Mouse (Mus musculus): ENCODE results near the gene Cdk20.
"Not testable (repeated sequence)": the region's sequence is repeated elsewhere in the genome, so short reads cannot be mapped to it uniquely, and the experiment has no call there.

Gene Cdk20

DNA sequence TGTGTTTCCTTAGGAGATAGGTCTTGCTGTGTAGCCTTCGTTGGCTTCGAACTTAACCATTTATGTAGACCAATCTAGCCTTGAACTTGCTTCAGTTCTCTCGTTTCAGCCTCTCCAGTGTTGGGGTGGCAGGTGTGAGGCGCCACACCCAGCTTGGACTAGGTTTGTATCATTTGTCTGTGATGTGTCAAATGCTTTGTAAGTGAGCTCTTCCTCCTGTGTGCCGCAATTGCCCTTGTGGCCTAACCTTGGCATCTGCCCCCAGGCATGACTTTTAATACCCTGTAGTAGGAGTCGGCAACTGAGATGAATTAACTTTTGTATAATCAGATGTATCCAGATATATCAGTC, 9.5 kb upstream of the Cdk20 start:
- DNase-seq (ENCODE audit: low read depth, low spot score): no peak

DNA sequence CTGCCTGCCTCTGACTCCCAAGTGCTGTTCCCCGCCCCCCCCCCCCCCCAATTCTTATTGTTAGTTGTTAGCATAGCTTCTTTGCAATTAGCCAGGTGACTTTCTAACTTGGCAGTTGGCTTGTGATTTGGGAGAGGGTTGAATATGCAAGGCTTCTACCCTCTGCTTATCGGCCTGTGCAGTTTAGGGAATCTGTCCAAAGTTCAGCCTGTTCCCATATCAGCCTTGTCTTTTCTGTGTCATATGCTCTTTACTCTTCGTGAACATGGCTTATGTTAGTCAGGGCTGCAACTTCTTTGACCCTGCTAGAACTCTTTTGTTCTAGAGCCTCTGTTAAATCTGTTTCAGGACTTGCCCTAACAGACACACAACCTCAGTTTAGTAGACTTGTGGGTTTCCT, 7.8 kb upstream of the Cdk20 start:
- no peak for DNase-seq (ENCODE audit: low read depth, low spot score)

DNA sequence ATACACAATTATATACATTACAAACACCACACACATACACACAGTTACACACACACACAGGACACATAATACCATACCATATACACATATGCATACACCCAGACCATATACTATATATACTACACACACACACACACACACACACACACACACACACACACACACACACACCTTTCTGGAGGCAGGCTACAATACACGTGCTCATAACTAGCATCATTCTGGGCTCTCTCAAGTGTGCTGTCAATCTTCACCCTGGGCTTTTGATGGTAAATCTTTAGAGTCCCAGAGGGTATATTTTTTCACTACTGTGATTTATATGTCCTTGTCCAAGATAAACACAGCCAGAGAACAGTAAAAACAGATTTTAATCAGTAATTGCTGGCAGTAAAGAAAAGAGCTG, 6.8 kb upstream of the Cdk20 start:
- DNase-seq (ENCODE audit: low read depth, low spot score): no peak

DNA sequence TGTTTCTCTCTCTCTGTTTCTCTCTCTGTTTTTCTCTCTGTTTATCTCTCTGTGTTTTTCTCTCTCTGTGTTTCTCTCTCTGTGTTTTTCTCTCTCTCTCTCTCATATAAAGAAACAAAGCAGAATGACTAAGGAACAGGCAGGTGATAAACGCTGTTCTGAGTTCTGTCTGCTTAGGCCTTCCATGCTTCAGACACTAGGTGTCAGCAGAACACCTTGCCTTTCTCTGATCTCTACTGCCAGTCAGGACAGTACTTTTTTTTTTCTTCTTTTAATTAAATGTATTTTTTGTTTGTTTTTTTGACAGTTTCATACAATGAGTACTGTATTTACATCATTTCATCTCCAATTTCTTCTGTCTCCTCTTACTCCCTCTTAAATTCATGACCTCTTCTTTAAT, 2.8 kb upstream of the Cdk20 start:
- DNase-seq (ENCODE audit: low read depth, low spot score): no peak

DNA sequence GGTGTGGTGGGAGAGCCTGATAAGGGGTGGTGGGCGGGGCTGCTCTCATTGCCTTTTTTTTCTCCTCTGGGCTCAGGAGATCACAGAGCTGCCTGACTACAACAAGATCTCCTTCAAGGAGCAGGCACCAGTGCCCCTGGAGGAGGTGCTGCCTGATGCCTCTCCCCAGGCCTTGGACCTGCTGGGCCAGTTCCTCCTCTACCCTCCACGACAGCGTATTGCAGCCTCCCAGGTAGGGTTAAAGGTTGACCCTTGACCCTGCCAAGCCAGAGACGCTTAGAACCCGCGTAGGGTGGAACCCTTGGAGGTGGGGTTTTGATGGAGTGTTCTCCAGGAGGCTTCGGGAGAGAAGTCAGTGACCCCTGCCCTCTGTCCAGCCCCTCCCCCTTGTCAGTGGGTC, 5.7 kb downstream of the Cdk20 start:
- DNase-seq (ENCODE audit: low read depth, low spot score): no peak

DNA sequence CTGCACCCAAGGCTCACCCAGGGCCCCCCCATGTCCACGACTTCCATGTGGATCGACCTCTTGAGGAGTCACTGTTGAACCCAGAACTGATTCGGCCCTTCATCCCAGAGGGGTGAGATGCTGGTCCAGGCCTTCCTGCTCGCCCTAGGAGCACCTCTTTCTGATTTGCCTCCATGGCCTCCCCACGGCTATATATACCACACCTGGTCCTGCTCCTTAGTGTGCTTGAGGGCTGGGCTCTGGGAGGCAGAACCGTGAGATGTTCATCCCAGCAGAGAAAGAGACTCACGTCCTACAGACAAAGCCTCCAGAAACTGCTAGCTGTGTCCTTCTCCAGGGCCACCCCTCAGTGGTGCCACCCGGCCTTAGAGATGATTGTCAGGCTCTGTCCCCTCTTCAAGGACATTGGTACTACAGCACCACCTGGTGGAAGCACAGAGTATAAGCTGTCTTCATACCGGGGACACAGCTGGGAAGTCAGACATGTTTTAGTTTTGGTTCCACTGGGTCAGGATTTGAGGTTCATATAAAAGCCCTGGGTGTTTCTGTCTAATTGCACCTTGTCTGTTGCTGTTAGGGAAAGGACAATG, 6.8 kb downstream of the Cdk20 start:
- peak; percentile 50 for DNase-seq (ENCODE audit: low read depth, low spot score)

DNA sequence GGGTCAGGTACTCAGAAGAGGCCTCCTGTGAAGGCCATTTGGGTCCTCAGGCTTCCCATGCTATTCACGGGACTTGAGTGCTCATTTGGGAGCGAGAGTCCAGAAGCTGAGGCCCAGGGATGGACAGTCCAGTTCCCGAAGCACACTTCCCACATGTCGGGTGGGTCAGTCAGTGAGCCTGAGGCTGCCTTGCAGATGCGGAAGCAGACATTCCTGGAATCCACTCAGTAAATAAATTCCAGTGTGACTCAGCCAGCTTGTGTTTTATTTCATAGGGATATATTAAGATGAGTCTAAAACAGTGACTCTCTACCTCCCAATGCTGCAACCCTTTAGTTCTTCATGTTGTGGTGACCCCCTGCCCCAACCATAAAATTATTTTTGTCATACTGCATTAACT, 7.4 kb downstream of the Cdk20 start:
- no peak for DNase-seq (ENCODE audit: low read depth, low spot score)

DNA sequence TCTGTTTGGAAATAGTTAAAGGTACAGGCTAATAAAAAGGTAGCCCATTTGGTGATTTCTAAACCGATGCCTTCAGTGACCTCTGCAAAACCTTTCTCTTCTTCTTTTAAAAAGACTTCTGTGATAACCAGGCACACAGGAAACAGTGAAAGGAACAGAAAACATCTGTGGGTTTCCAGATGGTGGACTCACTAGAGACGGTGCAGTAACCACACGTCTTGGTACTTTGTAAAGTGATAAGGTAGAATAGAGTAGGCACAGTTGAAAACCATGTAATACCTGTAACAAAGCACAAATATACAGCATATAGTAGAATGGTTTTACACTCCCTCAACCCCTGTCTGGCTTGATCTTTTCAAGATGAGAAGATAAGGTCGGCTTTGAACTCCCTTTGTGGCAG, 8.5 kb downstream of the Cdk20 start:
- DNase-seq (ENCODE audit: low read depth, low spot score): no peak

DNA sequence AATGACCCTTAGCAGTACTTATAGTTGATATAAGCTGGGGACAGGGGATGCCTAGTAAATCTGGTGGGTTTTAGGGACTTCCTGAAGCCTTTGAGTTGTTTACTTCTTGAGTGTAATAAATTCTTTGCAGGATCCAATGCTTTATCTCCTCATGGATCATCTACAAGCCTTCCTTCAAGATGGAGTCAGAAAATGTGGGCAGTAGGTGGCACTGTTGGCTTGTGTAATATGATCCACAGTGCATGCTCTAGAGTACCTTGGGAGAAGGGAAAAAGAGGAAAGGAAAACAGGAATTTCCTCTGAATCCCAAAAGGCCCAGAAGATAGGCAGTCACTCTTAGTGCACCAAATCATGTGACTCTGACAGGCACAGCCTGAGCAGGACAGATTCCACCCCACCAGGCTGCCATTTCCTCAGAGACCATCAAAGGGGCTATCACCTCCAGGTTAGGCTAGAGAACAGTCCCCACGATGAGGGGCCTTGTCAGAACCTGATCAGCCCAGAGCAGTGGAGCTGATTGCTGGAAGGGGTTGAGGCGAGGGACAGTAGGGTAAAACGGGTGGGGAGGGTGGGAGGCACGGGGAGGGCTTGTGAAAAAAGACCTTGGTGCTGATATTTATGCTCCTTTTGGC, 11.3 kb downstream of the Cdk20 start:
- DNase-seq (ENCODE audit: low read depth, low spot score): no peak

DNA sequence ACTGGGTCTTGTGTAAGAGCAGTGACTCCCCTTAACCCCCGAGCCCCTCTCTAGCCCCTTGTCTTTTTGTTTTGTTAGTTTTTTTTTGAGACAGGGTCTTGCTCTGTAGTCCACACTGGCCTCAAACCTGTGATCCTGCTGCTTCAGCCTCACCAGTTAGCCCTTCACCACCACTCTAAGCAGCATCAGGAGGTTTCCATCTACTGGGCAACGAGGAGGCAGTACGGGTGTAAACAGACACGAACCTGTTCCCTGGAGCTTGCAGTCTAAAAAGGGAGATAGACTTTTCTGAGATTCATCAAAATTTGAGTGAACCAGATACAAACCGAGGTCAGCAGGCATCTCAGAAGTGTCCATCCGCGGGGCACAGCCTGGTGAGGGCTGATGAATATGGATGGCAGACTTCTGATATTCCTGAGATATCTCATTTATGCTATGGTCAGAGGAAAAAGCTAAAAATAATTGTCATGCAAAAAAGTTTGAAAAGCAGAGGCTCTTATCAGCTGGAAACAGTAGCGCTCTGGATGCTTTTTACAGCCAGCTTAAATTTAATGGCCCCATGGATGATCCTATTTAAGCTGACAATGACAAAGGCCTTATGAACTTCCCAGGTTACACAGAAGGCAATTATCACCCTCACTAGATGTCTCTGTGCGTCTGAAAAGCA, 13.3 kb downstream of the Cdk20 start:
- no peak for DNase-seq (ENCODE audit: low read depth, low spot score)

DNA sequence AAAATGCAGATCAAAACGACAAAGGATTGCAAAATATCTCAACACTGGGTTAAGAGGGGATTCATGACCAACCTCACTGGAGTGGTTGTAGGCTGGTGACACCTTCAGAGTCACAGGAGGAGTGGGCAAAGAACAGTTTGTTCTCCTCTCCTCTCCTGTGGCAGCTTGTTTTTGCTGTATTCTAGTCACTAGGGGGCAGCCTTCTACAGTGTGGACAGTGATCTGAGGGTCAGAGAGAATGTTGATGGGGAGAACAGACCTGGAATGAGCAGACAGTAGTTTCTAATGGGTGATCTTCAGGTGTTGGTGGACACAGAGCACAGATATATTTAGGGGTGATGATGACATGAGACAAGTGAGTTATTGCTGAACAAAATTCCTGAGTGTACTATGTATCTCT, 15.8 kb downstream of the Cdk20 start:
- no peak for DNase-seq (ENCODE audit: low read depth, low spot score)

DNA sequence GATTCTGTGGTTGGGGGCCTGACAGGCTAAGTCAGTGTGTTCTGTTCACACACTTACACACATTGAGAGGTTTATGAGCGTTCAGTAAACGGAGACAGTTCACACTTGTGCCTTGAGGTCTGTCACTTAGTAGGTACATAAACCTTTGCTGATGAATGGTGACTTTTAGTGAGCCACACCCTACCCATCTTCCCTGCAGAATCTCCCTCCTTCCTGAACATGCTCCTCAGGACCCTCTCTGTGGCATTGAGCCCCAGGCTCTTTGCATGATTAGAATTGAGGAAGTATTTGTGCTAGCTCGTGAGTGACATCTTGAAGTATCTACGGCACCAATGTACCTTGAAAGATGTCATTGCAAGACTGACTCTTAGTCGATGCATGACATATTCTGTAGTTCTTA, 16.6 kb downstream of the Cdk20 start:
- DNase-seq (ENCODE audit: low read depth, low spot score): no peak

DNA sequence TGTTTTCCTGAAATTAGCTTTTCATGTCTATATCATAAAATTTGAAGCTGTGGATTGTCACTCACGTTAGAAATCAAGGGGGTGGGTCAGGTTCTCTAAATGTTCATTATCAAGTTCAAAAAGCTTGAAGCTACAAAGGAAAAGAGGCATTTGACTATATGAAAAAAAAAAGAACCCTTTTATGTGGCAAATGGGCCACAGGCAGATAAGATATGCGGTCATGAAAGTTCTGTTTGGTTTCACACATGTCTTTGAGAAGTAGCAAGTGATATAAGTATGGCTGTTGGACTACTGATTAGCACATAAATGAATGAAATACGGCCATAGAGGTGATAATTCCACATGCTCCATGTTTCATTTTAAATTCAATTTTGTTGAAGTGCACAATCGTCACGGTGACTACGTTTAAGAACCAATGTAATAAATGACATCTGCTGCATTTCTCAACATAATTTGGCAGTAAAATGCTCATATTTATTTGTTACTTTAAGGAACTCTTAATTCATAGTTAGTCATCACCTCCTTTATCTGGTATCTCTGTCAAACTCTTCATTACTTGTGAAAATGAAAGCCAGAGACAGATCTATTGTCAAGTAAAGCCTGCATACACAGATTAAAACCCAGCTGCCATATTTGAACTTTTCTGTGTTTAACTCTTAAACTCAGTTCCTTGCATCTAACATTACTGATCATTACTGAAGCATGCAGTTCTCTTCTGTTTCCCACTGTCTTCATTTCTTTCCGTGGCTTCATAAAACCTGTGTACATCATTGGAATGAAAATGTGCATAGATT, 18.1 kb downstream of the Cdk20 start:
- no peak for DNase-seq (ENCODE audit: low read depth, low spot score)

DNA sequence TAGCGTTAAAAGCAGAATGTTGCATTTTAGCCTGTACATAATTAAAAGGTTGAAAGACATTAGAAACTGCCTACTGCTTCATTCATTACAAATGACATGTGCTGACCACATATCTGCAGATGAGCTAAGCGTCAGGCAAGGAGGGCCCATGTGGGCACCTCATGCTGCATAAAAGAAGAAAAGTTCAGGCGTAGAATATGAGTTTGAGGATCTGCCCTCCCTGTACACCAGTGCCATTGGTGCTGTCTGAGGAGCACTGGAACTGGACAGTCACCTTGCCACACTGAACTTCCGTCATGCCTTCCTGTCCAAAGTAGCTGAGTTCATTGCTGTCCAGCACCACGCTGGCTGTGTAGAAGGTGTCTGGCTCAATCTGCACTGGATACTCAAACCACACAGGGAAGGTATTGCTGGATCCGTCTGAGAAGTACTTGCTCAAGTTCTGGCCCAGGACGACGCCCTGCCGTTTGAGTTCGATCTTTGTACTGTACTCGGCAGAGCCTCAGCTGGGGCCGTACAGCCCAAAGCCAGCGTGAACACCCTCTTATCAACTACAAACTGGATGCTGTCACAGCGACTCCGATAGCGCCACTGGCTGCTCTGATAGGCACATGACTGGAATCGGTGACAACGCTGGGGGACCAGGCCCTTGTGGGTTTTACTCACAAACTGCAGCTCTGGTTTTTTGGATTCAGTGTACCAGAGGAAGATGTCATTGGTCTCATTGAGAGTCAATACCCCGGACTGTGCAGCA, 25.3 kb downstream of the Cdk20 start:
- not testable (repeated sequence) for DNase-seq (ENCODE audit: low read depth, low spot score)

DNA sequence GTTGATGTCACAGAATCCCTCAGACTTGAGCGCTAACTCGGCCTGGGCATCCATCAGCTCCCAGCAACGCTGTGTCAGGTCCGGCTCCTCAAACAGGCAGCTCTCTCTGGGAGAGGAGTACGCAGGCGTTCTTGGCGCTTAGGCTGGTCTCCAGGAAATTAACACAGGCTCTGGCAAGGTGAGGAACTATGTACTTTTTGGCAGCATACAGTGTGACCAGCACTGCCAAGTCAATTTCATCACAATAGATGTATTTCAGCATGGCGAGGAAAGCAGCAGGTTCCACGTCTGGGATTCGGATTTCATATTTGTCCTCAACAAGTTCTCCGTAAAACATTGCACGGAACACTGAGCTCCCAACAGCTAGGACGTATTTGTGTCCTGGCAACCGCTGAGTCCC, 26.1 kb downstream of the Cdk20 start:
- no peak for DNase-seq (ENCODE audit: low read depth, low spot score)

DNA sequence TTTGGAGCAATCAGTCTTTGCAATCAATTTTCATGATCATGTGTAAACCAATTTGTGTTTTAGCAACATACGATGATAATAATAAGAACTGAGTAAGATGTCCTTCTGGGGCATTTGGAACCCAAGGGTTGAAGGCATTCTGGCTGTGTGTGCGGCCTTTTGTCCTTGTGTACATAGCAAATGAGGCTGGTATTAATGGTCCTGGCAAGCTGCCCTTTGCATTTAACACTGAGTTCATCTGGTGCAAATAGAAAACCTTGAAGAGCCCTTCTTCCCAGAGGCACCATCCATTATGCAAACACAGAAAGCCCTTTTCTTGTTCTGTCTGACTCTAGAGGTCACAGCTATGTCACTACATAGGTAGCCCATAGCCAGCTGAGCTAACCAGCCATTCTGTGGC, 30.5 kb downstream of the Cdk20 start:
- DNase-seq (ENCODE audit: low read depth, low spot score): no peak

DNA sequence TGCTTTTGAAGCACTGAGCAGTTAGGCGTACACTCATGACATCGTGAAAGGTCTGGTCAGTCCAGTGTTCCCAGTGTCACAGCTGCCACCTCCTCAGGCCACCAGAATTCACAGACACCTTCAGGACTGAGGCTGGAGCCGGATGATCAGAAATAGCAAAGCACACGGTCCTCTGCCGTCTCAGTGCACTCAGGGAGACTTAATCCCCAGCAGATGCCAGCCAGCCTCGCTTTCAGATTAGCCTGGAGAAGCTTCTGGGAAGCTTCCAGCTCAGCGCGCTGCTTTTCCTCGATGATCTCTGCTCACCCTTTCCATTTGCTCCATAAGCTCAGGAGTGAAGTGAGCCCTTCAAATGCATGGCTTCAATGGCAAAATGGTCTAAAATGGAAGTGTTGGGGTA, 33.1 kb downstream of the Cdk20 start:
- DNase-seq (ENCODE audit: low read depth, low spot score): no peak

DNA sequence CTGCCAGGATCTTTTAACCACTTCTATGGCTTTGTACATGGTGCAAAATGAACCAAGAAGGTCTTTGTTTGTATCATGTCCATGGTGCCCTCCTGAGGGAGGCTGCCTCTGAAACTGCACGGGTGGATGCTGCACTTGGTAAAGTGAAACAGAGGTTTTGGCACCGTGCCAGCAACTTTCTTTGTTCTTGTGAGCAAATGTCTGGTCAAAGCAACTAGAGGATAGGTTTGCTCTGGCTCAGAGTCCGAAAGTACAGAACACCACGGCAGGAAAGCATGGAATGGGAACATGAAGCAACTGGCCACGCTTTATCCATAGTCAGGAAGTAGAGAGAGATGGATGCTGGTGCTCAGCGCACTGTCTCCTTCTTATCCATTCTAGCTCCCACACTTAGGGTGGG, 35.8 kb downstream of the Cdk20 start:
- DNase-seq (ENCODE audit: low read depth, low spot score): no peak

DNA sequence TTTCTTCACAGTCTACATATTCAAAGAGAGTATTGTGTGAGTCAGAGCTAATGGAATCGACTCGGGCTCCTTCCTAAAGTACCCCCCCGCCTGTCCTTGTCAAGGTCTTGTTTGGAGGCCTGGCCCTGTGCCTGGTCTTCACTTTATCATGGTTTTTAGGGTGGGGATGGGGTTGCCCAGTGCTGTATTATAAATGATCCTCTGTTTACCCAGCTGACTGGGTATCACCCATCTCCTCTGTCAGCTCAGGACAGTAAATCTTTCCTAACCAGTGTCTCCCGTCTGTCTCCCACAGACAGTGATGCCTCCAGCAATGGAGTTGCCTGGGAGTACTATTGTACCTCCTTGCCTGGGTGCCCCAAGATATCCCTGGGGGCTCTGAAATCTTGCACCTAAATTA, 45.9 kb downstream of the Cdk20 start:
- DNase-seq (ENCODE audit: low read depth, low spot score): no peak

DNA sequence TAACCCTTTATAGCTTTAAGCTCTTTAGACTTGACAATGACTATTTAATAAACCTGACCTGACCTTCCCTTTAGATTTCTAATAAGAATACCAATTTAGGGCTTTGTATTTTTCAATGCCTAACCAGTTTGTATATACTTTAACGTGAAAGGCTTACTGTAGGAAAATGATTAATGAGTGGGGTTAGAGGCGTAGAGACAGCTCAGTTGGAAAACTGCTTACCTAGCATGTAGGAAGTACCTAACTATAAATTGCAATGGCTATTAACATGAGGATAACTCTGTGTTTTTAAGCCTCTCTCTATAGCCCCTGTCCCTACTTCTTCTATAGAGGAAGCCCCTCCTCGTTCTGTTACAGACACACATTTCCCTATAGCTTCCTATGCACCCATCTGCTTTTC, 47.8 kb downstream of the Cdk20 start:
- DNase-seq (ENCODE audit: low read depth, low spot score): no peak

DNA sequence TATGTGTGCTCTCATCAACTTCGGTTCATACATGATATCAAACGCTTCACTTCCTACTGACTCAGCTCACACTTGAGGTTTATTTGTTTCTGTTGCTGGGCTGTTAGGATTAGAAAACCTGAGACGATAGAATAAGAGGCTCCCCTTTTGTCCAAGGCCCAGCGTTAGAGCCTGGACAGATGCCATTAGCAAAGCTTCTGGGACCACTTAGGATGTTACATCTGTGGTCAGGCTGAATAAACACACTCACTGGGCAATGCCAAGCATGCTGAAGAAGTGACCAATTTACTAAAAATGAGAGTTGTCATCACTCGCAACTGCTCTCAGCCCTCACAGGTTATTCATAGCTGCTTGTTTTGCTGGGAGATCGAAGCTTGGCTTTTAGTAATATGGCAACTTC, 57.8 kb downstream of the Cdk20 start:
- DNase-seq (ENCODE audit: low read depth, low spot score): no peak
